ENCODE assay signal across 8 mouse cellular contexts in the genomic region with DNA sequence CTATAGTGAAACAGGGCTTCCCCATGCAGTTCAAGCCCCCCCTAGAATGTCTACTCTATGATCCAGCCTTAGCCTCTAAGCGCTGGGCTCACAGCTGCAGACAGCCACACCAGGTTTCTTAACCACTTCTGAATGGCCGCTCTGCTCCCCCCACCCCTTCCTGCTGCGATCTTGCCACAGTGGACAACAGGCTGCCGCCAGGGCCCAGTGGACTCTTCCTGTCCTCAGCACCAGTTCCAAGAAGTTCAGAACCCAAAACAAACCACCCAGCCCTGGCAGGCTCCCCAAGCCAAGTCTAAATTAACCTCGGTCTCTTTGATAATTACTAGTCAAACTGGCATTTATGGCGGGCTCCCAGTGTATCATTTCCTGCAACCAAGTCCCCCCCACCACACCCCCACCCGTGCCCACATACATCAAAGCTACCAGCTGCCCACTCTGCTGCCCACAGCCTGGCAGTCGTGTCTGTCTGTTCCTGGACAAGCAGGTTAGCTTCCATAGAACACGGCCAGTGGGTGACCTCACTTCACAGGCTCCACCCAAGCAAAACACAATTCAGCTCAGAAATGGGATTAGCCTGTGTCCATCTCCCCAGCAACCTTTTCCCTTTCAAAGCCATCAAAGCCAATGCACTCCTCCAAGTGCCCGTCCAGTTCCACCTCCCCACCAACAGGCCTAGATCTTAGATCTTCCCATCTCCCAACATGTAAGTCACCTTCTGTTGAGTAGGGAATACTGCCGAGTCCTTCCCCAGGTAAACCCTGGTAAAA. TPM values are rescaled to one million over a fixed set of nuclear protein-coding genes. Genes with fewer than 3 reads are reported as not detected.
DNase-seq lines count a peak whose midpoint lies in the region; ATAC-seq and TF ChIP-seq lines count a peak whose summit lies in the region.

No protein-coding gene starts in this region.

- no peak for TF ChIP-seq POLR2A in testis, adult 2 months (IDR thresholded peaks at IDR 0.05; ENCODE audit: control insufficient read depth, low read depth, low read length)

- no peak for ATAC-seq in kidney, embryonic 15.5 days (replicated peaks; ENCODE audit: low FRiP score)
- ATAC-seq in midbrain, embryonic 13.5 days, result no peak
- no peak for ATAC-seq in erythroid progenitor cell, adult 5-6 weeks (replicated peaks; ENCODE audit: low FRiP score, poor library complexity, severe bottlenecking)

- H3K4me3 ChIP-seq in testis, adult 2 months (ENCODE audit: control insufficient read depth, low read depth, low read length), result peak overlapping the region; percentile 97
- peak overlapping the region; percentile 94 for H3K4me3 ChIP-seq in kidney, embryonic 15.5 days (replicated peaks)
- H3K4me3 ChIP-seq in midbrain, embryonic 13.5 days (replicated peaks), result peak overlapping the region; percentile 91

- H3K36me3 ChIP-seq in testis, adult 2 months (ENCODE audit: control insufficient read depth, insufficient read depth, low read length), result no peaks in the 10 kb centered on the region
- peaks cover 35% of the 10 kb centered on the region for H3K36me3 ChIP-seq in kidney, embryonic 15.5 days
- H3K36me3 ChIP-seq in midbrain, embryonic 13.5 days, result peaks cover 31% of the 10 kb centered on the region

- no peaks in the 10 kb centered on the region for H3K27me3 ChIP-seq in testis, adult 2 months (ENCODE audit: control insufficient read depth, insufficient read depth, low read length)
- H3K27me3 ChIP-seq in kidney, embryonic 15.5 days, result no peaks in the 10 kb centered on the region
- H3K27me3 ChIP-seq in midbrain, embryonic 13.5 days, result no peaks in the 10 kb centered on the region

- H3K4me1 ChIP-seq in testis, adult 2 months (ENCODE audit: control insufficient read depth, insufficient read depth, low read length), result peaks cover 18% of the 10 kb centered on the region
- H3K4me1 ChIP-seq in kidney, embryonic 15.5 days, result peaks cover 47% of the 10 kb centered on the region
- peaks cover 57% of the 10 kb centered on the region for H3K4me1 ChIP-seq in midbrain, embryonic 13.5 days (replicated peaks)

- peak; percentile 37 for DNase-seq in adrenal gland, adult 2 months
- DNase-seq in adrenal gland, adult 18-20 months (ENCODE audit: low spot score in 2 of 2), result no peak
- DNase-seq in testis, postnatal 10 days (ENCODE audit: low spot score), result no peak
- DNase-seq in left cerebral cortex, postnatal 10 days (ENCODE audit: extremely low spot score in 1 of 2, low spot score in 2 of 2), result no peak

- peak overlapping the region; percentile 81 for H3K4me2 ChIP-seq in kidney, embryonic 15.5 days
- H3K4me2 ChIP-seq in midbrain, embryonic 13.5 days (replicated peaks), result peak overlapping the region; percentile 99

- no peak overlapping the region for H3K27ac ChIP-seq in testis, adult 2 months (ENCODE audit: control insufficient read depth, insufficient read depth, low read depth, low read length)
- peak overlapping the region; percentile 95; the same call in 1 of the 2 replicates for H3K27ac ChIP-seq in kidney, embryonic 15.5 days
- H3K27ac ChIP-seq in midbrain, embryonic 13.5 days, result peak overlapping the region; percentile 94; the same call in 1 of the 2 replicates

- WGBS in kidney, embryonic 15.5 days, result 21% methylated on average over 11 of the region's 11 CpGs
- WGBS in midbrain, embryonic 13.5 days, result 17% methylated on average over 11 of the region's 11 CpGs

- H3K9me3 ChIP-seq in kidney, embryonic 15.5 days (replicated peaks), result no peaks in the 10 kb centered on the region
- no peaks in the 10 kb centered on the region for H3K9me3 ChIP-seq in midbrain, embryonic 13.5 days

- TF ChIP-seq CTCF in testis, adult 2 months (IDR thresholded peaks at IDR 0.05; ENCODE audit: control insufficient read depth, insufficient read depth, insufficient replicate concordance, low read depth, low read length), result no peak

- peak overlapping the region; percentile 88 for H3K9ac ChIP-seq in kidney, embryonic 15.5 days
- H3K9ac ChIP-seq in midbrain, embryonic 13.5 days (replicated peaks), result peak overlapping the region; percentile 97

- intact Hi-C loops in left cerebral cortex, postnatal 10 days (cut with DNase I), result no loop called here

RNA-seq across cellular contexts. Expression of a gene that starts 2.2 kb away (rescaled TPM):
- 10 to 100 TPM; 68.3 to 70.8 TPM for total RNA-seq in adrenal gland, adult 2 months (2021)
- polyA plus RNA-seq in adrenal gland, adult 2 months (2012; rRNA removed), result 159 and 163 TPM in 2 replicates
- total RNA-seq in adrenal gland, adult 18-20 months (2021), result 10 to 100 TPM; 72.8 to 73.6 TPM
- 37.3 and 48.4 TPM in 2 replicates for polyA plus RNA-seq in testis, adult 2 months (2012; rRNA removed)
- 21.3 and 24.4 TPM in 2 replicates for polyA plus RNA-seq in kidney, embryonic 15.5 days (2015; fragmentation: Nextera tagmentation; extraction: Ambion mirVana)
- 25.7 and 37.0 TPM in 2 replicates for polyA plus RNA-seq in midbrain, embryonic 13.5 days (2015; fragmentation: Nextera tagmentation; extraction: Ambion mirVana)
- total RNA-seq in erythroid progenitor cell, adult 5-6 weeks (2015; ENCODE audit: low replicate concordance), result 51.1 and 51.5 TPM in 2 replicates
- total RNA-seq in erythroid progenitor cell, adult 5-6 weeks (2017; ENCODE audit: low replicate concordance), result 54.5 and 74.7 TPM in 2 replicates
- total RNA-seq in left cerebral cortex, postnatal 10 days (2021), result 10 to 100 TPM; 78.7 to 79.3 TPM

RNA-seq across cellular contexts. Expression of a gene that starts 16.4 kb away (rescaled TPM):
- under 1 TPM; 0.69 to 0.98 TPM for total RNA-seq in adrenal gland, adult 2 months (2021)
- 3.1 and 3.4 TPM in 2 replicates for polyA plus RNA-seq in adrenal gland, adult 2 months (2012; rRNA removed)
- total RNA-seq in adrenal gland, adult 18-20 months (2021), result 1 to 10 TPM in 1 of 2 experiments, under 1 TPM in 1; 0.46 to 1.2 TPM
- polyA plus RNA-seq in testis, adult 2 months (2012; rRNA removed), result 7.0 and 10.5 TPM in 2 replicates
- 0.55 and 0.66 TPM in 2 replicates for polyA plus RNA-seq in kidney, embryonic 15.5 days (2015; fragmentation: Nextera tagmentation; extraction: Ambion mirVana)
- polyA plus RNA-seq in midbrain, embryonic 13.5 days (2015; fragmentation: Nextera tagmentation; extraction: Ambion mirVana), result 0.26 and 0.31 TPM in 2 replicates
- not detected in 2 replicates for total RNA-seq in erythroid progenitor cell, adult 5-6 weeks (2015; ENCODE audit: low replicate concordance)
- total RNA-seq in erythroid progenitor cell, adult 5-6 weeks (2017; ENCODE audit: low replicate concordance), result 1.7 TPM in 1 of 2 replicates, not detected in the other
- under 1 TPM; 0.36 to 0.45 TPM for total RNA-seq in left cerebral cortex, postnatal 10 days (2021)

RNA-seq across cellular contexts. Expression of a gene that starts 16.7 kb away (rescaled TPM):
- 10 to 100 TPM; 83.8 to 84.2 TPM for total RNA-seq in adrenal gland, adult 2 months (2021)
- 177 and 183 TPM in 2 replicates for polyA plus RNA-seq in adrenal gland, adult 2 months (2012; rRNA removed)
- total RNA-seq in adrenal gland, adult 18-20 months (2021), result 10 to 100 TPM; 66.7 to 85.1 TPM
- polyA plus RNA-seq in testis, adult 2 months (2012; rRNA removed), result 64.1 and 68.2 TPM in 2 replicates
- polyA plus RNA-seq in kidney, embryonic 15.5 days (2015; fragmentation: Nextera tagmentation; extraction: Ambion mirVana), result 148 and 161 TPM in 2 replicates
- polyA plus RNA-seq in midbrain, embryonic 13.5 days (2015; fragmentation: Nextera tagmentation; extraction: Ambion mirVana), result 134 and 138 TPM in 2 replicates
- total RNA-seq in erythroid progenitor cell, adult 5-6 weeks (2015; ENCODE audit: low replicate concordance), result 78.9 and 80.1 TPM in 2 replicates
- total RNA-seq in erythroid progenitor cell, adult 5-6 weeks (2017; ENCODE audit: low replicate concordance), result 19.6 and 26.4 TPM in 2 replicates
- total RNA-seq in left cerebral cortex, postnatal 10 days (2021), result 10 to 100 TPM; 51.7 to 55.2 TPM

RNA-seq across cellular contexts. Expression of a gene that starts 43.0 kb away (rescaled TPM):
- under 1 TPM in 1 of 2 experiments, not detected in 1; 0.14 TPM for total RNA-seq in adrenal gland, adult 2 months (2021)
- polyA plus RNA-seq in adrenal gland, adult 2 months (2012; rRNA removed), result 0.38 and 0.64 TPM in 2 replicates
- total RNA-seq in adrenal gland, adult 18-20 months (2021), result under 1 TPM in 1 of 2 experiments, not detected in 1; 0.17 TPM
- 5.6 and 6.9 TPM in 2 replicates for polyA plus RNA-seq in testis, adult 2 months (2012; rRNA removed)
- 0.10 and 0.15 TPM in 2 replicates for polyA plus RNA-seq in kidney, embryonic 15.5 days (2015; fragmentation: Nextera tagmentation; extraction: Ambion mirVana)
- polyA plus RNA-seq in midbrain, embryonic 13.5 days (2015; fragmentation: Nextera tagmentation; extraction: Ambion mirVana), result 0.08 and 0.11 TPM in 2 replicates
- total RNA-seq in erythroid progenitor cell, adult 5-6 weeks (2015; ENCODE audit: low replicate concordance), result not detected in 2 replicates
- not detected in 2 replicates for total RNA-seq in erythroid progenitor cell, adult 5-6 weeks (2017; ENCODE audit: low replicate concordance)
- total RNA-seq in left cerebral cortex, postnatal 10 days (2021), result under 1 TPM; 0.49 to 0.94 TPM

RNA-seq across cellular contexts. Expression of a gene that starts 43.6 kb away (rescaled TPM):
- 10 to 100 TPM; 34.4 to 37.3 TPM for total RNA-seq in adrenal gland, adult 2 months (2021)
- polyA plus RNA-seq in adrenal gland, adult 2 months (2012; rRNA removed), result 280 and 380 TPM in 2 replicates
- total RNA-seq in adrenal gland, adult 18-20 months (2021), result 10 to 100 TPM; 36.5 to 36.9 TPM
- polyA plus RNA-seq in testis, adult 2 months (2012; rRNA removed), result 93.7 and 99.3 TPM in 2 replicates
- 50.6 and 58.6 TPM in 2 replicates for polyA plus RNA-seq in kidney, embryonic 15.5 days (2015; fragmentation: Nextera tagmentation; extraction: Ambion mirVana)
- polyA plus RNA-seq in midbrain, embryonic 13.5 days (2015; fragmentation: Nextera tagmentation; extraction: Ambion mirVana), result 54.0 and 65.0 TPM in 2 replicates
- total RNA-seq in erythroid progenitor cell, adult 5-6 weeks (2015; ENCODE audit: low replicate concordance), result 12.3 and 14.3 TPM in 2 replicates
- 19.9 and 45.4 TPM in 2 replicates for total RNA-seq in erythroid progenitor cell, adult 5-6 weeks (2017; ENCODE audit: low replicate concordance)
- 10 to 100 TPM; 78.0 to 81.5 TPM for total RNA-seq in left cerebral cortex, postnatal 10 days (2021)
